Mouse (Mus musculus) forebrain, embryonic 11.5 days (tissue): ENCODE results near the gene Ckmt1. TPM values are rescaled to one million over a fixed set of nuclear protein-coding genes. Genes with fewer than 3 reads are reported as not detected.

Source experiments
- polyA plus RNA-seq: library from polyadenylated mRNA; unstranded; fragments of >200 nt; fragmentation: Nextera tagmentation; extraction: Ambion mirVana; gene quantifications from 2 replicates; pipeline ENCODE4 v1.2.1, GENCODE M21; 2014

Ckmt1 gene
- polyA plus RNA-seq, 1 experiment from 2014 or later, result 3.6 TPM

Other genes starting within 250 kb of the Ckmt1 start
- not detected in 2 replicates for gene Tgm7, start 247.9 kb upstream of the Ckmt1 start, polyA plus RNA-seq
- gene Adal, start 217.3 kb upstream of the Ckmt1 start, polyA plus RNA-seq, result 28.7 and 33.2 TPM in 2 replicates
- 20.2 and 23.3 TPM in 2 replicates for gene Lcmt2, start 217.1 kb upstream of the Ckmt1 start, polyA plus RNA-seq
- gene Tubgcp4, start 187.1 kb upstream of the Ckmt1 start, polyA plus RNA-seq, result 84.5 and 84.8 TPM in 2 replicates
- 15.4 and 15.6 TPM in 2 replicates for gene Zscan29, start 186.6 kb upstream of the Ckmt1 start, polyA plus RNA-seq
- gene Trp53bp1, start 86.3 kb upstream of the Ckmt1 start, polyA plus RNA-seq, result 152 and 169 TPM in 2 replicates
- 16.2 and 18.1 TPM in 2 replicates for gene Map1a, start 68.1 kb upstream of the Ckmt1 start, polyA plus RNA-seq
- gene Ppip5k1, start 2.3 kb upstream of the Ckmt1 start, polyA plus RNA-seq, result 10.7 and 11.7 TPM in 2 replicates
- gene Strc, start 29.5 kb downstream of the Ckmt1 start, polyA plus RNA-seq, result not detected in 2 replicates
- 407 and 435 TPM in 2 replicates for gene Pdia3, start 56.1 kb downstream of the Ckmt1 start, polyA plus RNA-seq
- 2.2 and 2.4 TPM in 2 replicates for gene Catsper2, start 56.1 kb downstream of the Ckmt1 start, polyA plus RNA-seq
- gene Ell3, start 86.6 kb downstream of the Ckmt1 start, polyA plus RNA-seq, result 2.7 and 3.2 TPM in 2 replicates
- gene Serf2, start 91.5 kb downstream of the Ckmt1 start, polyA plus RNA-seq, result 431 and 446 TPM in 2 replicates
- gene Hypk, start 95.6 kb downstream of the Ckmt1 start, polyA plus RNA-seq, result 106 and 123 TPM in 2 replicates
- 0.49 and 1.1 TPM in 2 replicates for gene Serinc4, start 99.1 kb downstream of the Ckmt1 start, polyA plus RNA-seq
- gene Mfap1b, start 116.4 kb downstream of the Ckmt1 start, polyA plus RNA-seq, result 62.6 and 64.1 TPM in 2 replicates
- gene Mfap1a, start 149.0 kb downstream of the Ckmt1 start, polyA plus RNA-seq, result 30.3 and 33.7 TPM in 2 replicates
- gene Wdr76, start 149.0 kb downstream of the Ckmt1 start, polyA plus RNA-seq, result 16.5 and 18.7 TPM in 2 replicates